Mouse (Mus musculus): ENCODE measurements around the gene Znfx1. TPM values are rescaled to one million over a fixed set of nuclear protein-coding genes. Genes with fewer than 3 reads are reported as not detected.

The Znfx1 gene
- polyA plus RNA-seq, 1 experiment = 29.9 TPM

DNA sequence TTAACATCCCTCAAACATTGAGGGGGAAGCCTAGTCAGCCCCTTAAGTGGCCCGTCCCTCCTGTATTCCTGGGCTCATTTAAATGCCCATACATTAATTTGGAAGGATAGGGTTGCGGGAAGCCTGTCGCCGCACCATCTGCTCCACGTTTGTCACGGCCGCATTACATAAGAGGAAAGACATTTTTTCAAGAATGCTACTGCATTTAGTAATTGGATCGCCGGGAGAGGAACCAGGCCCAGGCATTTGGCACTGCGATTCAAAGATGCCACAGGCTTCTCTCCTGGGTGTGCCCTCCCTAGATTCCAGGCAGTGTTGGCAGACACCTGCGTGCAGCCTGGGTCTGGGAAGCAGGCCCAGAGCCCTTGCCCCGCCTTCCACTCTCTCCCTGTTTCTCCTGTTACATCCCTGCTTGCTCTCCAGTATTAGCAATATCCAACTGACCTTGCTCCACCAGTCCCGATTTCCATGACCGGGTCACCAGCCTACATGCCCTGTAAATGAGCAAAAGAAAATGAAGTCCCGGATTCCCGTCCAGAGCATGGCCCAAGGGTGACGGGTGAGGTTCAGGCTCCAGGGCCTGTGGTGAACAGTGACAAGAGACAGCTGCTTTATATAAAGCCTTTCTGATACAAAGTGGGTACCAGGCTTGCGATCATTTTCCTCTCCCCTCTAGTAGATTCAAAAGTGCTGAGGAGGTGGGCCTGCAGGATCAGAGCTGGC is 16.9 kb upstream of the Znfx1 start:
- Histone ChIP-seq H3K27ac (ENCODE audit: insufficient read depth, low read length) (no peak overlapping the region), H3K36me3 (ENCODE audit: control insufficient read depth, insufficient read depth, low read length) (no peaks in the 10 kb centered on the region), H3K4me1 (ENCODE audit: control insufficient read depth, insufficient read depth, insufficient read length) (peaks cover 39% of the 10 kb centered on the region; the same call in 1 of the 2 replicates), H3K4me3 (ENCODE audit: extremely low read depth, insufficient read depth, insufficient read length) (no peak overlapping the region), H3K27me3 (ENCODE audit: control insufficient read depth, insufficient read depth, low read length) (no peaks in the 10 kb centered on the region)
- no peak for TF ChIP-seq CTCF (IDR thresholded peaks at IDR 0.05; ENCODE audit: extremely low read depth, insufficient read depth, insufficient read length, insufficient replicate concordance)
- no peak for TF ChIP-seq POLR2A (IDR thresholded peaks at IDR 0.05; ENCODE audit: low read depth, low read length)
- 88% methylated on average over 18 of the region's 18 CpGs for WGBS
- no peak for DNase-seq (ENCODE audit: low read depth in 1 of 2, low spot score in 2 of 2)

DNA sequence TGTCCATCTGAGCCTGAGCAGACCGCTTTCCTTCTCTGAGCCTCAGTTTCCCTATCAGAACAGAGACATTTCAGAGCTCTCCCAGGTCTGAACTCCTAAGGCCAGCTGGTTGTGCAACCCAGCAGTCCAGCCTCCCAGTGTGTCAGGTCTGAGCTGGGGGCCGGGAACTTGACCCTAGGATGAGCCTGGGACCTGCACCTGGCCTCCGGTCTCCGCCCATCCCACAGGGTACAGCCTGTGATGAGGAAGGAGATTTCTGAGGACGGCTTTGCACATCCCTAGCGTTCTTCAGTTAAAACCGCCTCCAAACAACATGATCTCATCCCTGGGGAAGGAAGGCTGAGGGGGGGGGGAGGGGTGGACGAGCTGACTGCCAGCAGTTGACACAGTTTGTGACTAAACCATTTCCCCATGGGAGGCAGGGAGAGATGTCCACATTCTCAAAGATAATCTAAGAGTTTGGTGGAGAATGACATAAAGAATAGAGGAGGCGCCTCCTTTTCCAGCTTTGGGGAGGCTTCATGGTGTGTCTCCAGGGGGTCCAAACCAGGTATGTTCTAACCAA is 16.2 kb upstream of the Znfx1 start:
- Histone ChIP-seq H3K27ac (ENCODE audit: insufficient read depth, low read length) (no peak overlapping the region), H3K4me1 (ENCODE audit: control insufficient read depth, insufficient read depth, insufficient read length) (peaks cover 39% of the 10 kb centered on the region; the same call in 1 of the 2 replicates), H3K27me3 (ENCODE audit: control insufficient read depth, insufficient read depth, low read length) (no peaks in the 10 kb centered on the region), H3K4me3 (ENCODE audit: extremely low read depth, insufficient read depth, insufficient read length) (no peak overlapping the region), H3K36me3 (ENCODE audit: control insufficient read depth, insufficient read depth, low read length) (no peaks in the 10 kb centered on the region)
- 55% methylated on average over 9 of the region's 9 CpGs for WGBS
- no peak for TF ChIP-seq POLR2A (IDR thresholded peaks at IDR 0.05; ENCODE audit: low read depth, low read length)
- no peak for TF ChIP-seq CTCF (IDR thresholded peaks at IDR 0.05; ENCODE audit: extremely low read depth, insufficient read depth, insufficient read length, insufficient replicate concordance)
- no peak for DNase-seq (ENCODE audit: low read depth in 1 of 2, low spot score in 2 of 2)

DNA sequence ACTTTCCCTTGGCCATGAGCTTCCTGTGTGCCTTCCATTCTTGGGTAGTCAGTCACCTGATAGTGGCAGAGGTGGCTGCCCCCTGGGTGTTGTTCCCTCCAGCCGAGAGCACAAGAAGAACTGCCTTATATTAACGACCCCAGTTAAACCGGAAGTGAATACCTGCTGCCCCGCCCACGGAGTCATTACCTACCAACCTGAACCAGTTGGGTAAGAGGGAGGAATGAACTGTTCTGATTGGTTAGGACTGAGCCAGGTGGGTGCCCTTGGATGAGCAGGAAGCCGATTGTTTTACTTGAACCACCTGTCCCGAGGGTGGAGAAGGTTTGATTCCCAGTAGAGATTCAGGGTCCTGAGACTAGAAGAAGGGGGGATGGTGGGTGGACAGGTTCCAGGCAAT is 15.7 kb upstream of the Znfx1 start:
- DNase-seq (ENCODE audit: low read depth in 1 of 2, low spot score in 2 of 2) = no peak
- Histone ChIP-seq H3K4me3 (ENCODE audit: extremely low read depth, insufficient read depth, insufficient read length) (no peak overlapping the region), H3K27me3 (ENCODE audit: control insufficient read depth, insufficient read depth, low read length) (no peaks in the 10 kb centered on the region), H3K27ac (ENCODE audit: insufficient read depth, low read length) (no peak overlapping the region), H3K4me1 (ENCODE audit: control insufficient read depth, insufficient read depth, insufficient read length) (peaks cover 39% of the 10 kb centered on the region; the same call in 1 of the 2 replicates), H3K36me3 (ENCODE audit: control insufficient read depth, insufficient read depth, low read length) (no peaks in the 10 kb centered on the region)
- 31% methylated on average over 7 of the region's 7 CpGs for WGBS
- no peak for TF ChIP-seq POLR2A (IDR thresholded peaks at IDR 0.05; ENCODE audit: low read depth, low read length)
- TF ChIP-seq CTCF (IDR thresholded peaks at IDR 0.05; ENCODE audit: extremely low read depth, insufficient read depth, insufficient read length, insufficient replicate concordance) = no peak

DNA sequence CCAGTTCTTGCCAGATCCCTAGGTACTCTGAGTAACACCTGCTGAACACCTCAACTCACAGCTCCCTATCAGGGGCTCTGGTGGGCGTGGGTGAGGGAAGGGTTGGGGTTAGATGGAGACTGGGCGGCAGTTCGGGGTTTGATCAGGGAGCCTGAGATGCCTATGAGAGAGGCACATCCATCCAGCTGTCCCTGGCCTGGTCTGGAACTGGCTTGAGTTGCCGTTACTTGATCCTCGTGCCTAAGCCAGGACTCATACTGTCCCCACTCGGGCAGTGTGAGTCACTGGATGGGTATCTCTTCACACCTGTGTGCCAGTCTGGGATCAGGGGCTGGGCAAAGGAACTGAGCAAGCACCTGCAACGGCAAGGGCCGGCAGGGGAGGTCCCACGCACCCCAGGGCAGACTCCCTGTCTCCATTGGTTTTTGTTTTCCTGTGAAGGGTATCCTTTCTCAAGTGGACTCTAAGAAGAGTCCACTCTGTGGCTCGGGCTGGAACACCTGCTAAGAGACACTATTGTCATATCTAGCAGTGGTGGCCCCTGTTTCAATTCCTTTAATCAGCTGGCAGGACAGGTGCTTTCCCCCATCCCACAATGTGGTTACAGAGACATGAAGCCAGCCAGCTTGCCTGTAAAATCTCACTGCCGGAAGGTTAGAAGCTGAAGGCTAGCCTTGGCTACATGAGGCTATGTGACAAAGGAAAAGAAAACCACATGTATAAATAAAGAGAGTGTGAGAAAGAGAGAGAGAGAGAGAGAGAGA is 14.6 kb upstream of the Znfx1 start:
- Histone ChIP-seq H3K36me3 (ENCODE audit: control insufficient read depth, insufficient read depth, low read length) (no peaks in the 10 kb centered on the region), H3K27me3 (ENCODE audit: control insufficient read depth, insufficient read depth, low read length) (no peaks in the 10 kb centered on the region), H3K4me1 (ENCODE audit: control insufficient read depth, insufficient read depth, insufficient read length) (peaks cover 33% of the 10 kb centered on the region; the same call in 1 of the 2 replicates), H3K4me3 (ENCODE audit: extremely low read depth, insufficient read depth, insufficient read length) (no peak overlapping the region), H3K27ac (ENCODE audit: insufficient read depth, low read length) (no peak overlapping the region)
- no peak for DNase-seq (ENCODE audit: low read depth in 1 of 2, low spot score in 2 of 2)
- WGBS = 85% methylated on average over 11 of the region's 11 CpGs
- TF ChIP-seq POLR2A (IDR thresholded peaks at IDR 0.05; ENCODE audit: low read depth, low read length) (no peak), CTCF (IDR thresholded peaks at IDR 0.05; ENCODE audit: extremely low read depth, insufficient read depth, insufficient read length, insufficient replicate concordance) (no peak)

DNA sequence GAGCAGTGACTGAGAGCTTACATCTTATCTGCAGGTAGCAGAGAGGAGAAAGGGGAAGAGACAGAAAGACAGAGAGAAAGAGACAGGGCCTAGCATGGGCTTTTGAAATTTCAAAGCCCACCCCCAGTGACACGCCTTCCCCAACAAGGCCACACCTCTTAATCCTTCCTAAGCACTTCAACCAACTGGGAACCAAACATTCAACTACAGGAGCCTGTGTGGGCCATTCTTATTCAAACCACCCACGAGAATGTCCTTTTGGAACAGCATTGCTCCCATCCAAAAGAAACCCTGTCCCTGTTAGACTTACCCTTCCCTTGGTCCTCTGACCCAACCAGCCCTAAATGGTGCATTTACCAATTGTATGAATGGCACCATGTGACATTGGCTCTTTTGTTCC is 13.9 kb upstream of the Znfx1 start:
- TF ChIP-seq POLR2A (IDR thresholded peaks at IDR 0.05; ENCODE audit: low read depth, low read length) (no peak), CTCF (IDR thresholded peaks at IDR 0.05; ENCODE audit: extremely low read depth, insufficient read depth, insufficient read length, insufficient replicate concordance) (no peak)
- H3K27me3 ChIP-seq (ENCODE audit: control insufficient read depth, insufficient read depth, low read length) = no peaks in the 10 kb centered on the region
- DNase-seq (ENCODE audit: low read depth in 1 of 2, low spot score in 2 of 2) = no peak
- H3K4me3 ChIP-seq (ENCODE audit: extremely low read depth, insufficient read depth, insufficient read length) = no peak overlapping the region
- peaks cover 27% of the 10 kb centered on the region; the same call in 1 of the 2 replicates for H3K4me1 ChIP-seq (ENCODE audit: control insufficient read depth, insufficient read depth, insufficient read length)
- WGBS = 87% methylated on average over 2 of the region's 2 CpGs
- no peaks in the 10 kb centered on the region for H3K36me3 ChIP-seq (ENCODE audit: control insufficient read depth, insufficient read depth, low read length)
- no peak overlapping the region for H3K27ac ChIP-seq (ENCODE audit: insufficient read depth, low read length)

DNA sequence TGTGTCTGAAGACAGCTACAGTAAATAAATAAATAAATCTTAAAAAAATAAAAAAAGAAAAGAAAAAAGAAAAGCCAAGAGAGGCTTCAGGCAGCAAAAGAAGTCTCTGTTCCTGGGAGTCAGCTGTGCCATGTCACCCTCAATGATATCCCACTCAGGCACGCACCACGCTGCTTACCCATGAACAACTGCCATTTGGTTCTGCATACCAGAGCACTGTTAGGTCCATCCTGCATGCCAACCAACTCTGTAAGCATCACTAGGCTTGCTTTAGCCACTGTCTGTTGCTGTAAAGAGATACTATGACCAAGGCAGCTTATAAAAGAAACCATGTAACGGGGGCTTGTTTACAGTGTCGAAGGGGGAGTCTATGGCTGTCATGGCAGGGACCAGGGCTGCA is 13.5 kb upstream of the Znfx1 start:
- Histone ChIP-seq H3K27ac (ENCODE audit: insufficient read depth, low read length) (no peak overlapping the region), H3K36me3 (ENCODE audit: control insufficient read depth, insufficient read depth, low read length) (no peaks in the 10 kb centered on the region), H3K4me1 (ENCODE audit: control insufficient read depth, insufficient read depth, insufficient read length) (peaks cover 23% of the 10 kb centered on the region; the same call in 1 of the 2 replicates), H3K4me3 (ENCODE audit: extremely low read depth, insufficient read depth, insufficient read length) (no peak overlapping the region), H3K27me3 (ENCODE audit: control insufficient read depth, insufficient read depth, low read length) (no peaks in the 10 kb centered on the region)
- no peak for TF ChIP-seq POLR2A (IDR thresholded peaks at IDR 0.05; ENCODE audit: low read depth, low read length)
- no peak for TF ChIP-seq CTCF (IDR thresholded peaks at IDR 0.05; ENCODE audit: extremely low read depth, insufficient read depth, insufficient read length, insufficient replicate concordance)
- no peak for DNase-seq (ENCODE audit: low read depth in 1 of 2, low spot score in 2 of 2)
- WGBS = 95% methylated on average over 4 of the region's 4 CpGs
